Mouse (Mus musculus): ENCODE results near the gene Cplx1. TPM values are rescaled to one million over a fixed set of nuclear protein-coding genes. Genes with fewer than 3 reads are reported as not detected.

Cplx1 gene
- polyA plus RNA-seq, 1 experiment from 2014 or later = 65.1 TPM

GRCm38 (mm10) chr5:108556986-108557385 lies 7.2 kb upstream of the Cplx1 start:
- no peaks in the 10 kb centered on the region for H3K9me3 ChIP-seq (replicated peaks; ENCODE audit: control insufficient read depth, low read length)
- ATAC-seq (no peak), DNase-seq (ENCODE audit: low spot score) (no peak)
- no peak overlapping the region for H3K4me2 ChIP-seq (ENCODE audit: low read length)
- no peaks in the 10 kb centered on the region for H3K27me3 ChIP-seq (replicated peaks; ENCODE audit: control insufficient read depth, insufficient read depth, low read length)
- H3K4me1 ChIP-seq (ENCODE audit: control insufficient read depth, insufficient read depth, low read length) = no peaks in the 10 kb centered on the region
- H3K9ac ChIP-seq (ENCODE audit: low read length) = no peak overlapping the region
- no peaks in the 10 kb centered on the region for H3K36me3 ChIP-seq (ENCODE audit: control insufficient read depth, insufficient read depth, low read length)
- 88% methylated on average over 4 of the region's 4 CpGs for WGBS
- no peak overlapping the region for H3K4me3 ChIP-seq (ENCODE audit: low read depth, low read length)
- no peak overlapping the region for H3K27ac ChIP-seq (ENCODE audit: low read depth, low read length)

- no peaks in the 10 kb centered on the region for H3K9me3 ChIP-seq (replicated peaks; ENCODE audit: control insufficient read depth, low read length)
- WGBS = 81% methylated on average over 1 of the region's 1 CpGs
- H3K4me1 ChIP-seq (ENCODE audit: control insufficient read depth, insufficient read depth, low read length) = no peaks in the 10 kb centered on the region
- H3K36me3 ChIP-seq (ENCODE audit: control insufficient read depth, insufficient read depth, low read length) = no peaks in the 10 kb centered on the region
- no peak overlapping the region for H3K4me2 ChIP-seq (ENCODE audit: low read length)
- H3K4me3 ChIP-seq (ENCODE audit: low read depth, low read length) = no peak overlapping the region
- no peak overlapping the region for H3K27ac ChIP-seq (ENCODE audit: low read depth, low read length)
- DNase-seq (ENCODE audit: low spot score) = no peak
- no peak overlapping the region for H3K9ac ChIP-seq (ENCODE audit: low read length)
- 0 out of 2 replicates have a peak, but pooled peaks cover 2% of the 10 kb centered on the region for H3K27me3 ChIP-seq (replicated peaks; ENCODE audit: control insufficient read depth, insufficient read depth, low read length)
- ATAC-seq = no peak
Measured at GRCm38 (mm10) chr5:108554041-108554440, 4.2 kb upstream of the Cplx1 start.

- DNase-seq (ENCODE audit: low spot score) (peak; percentile 27), ATAC-seq (peak; percentile 73)
- Histone ChIP-seq H3K4me1 (ENCODE audit: control insufficient read depth, insufficient read depth, low read length) (no peaks in the 10 kb centered on the region), H3K4me2 (ENCODE audit: low read length) (peak overlapping the region; percentile 79), H3K36me3 (ENCODE audit: control insufficient read depth, insufficient read depth, low read length) (no peaks in the 10 kb centered on the region), H3K27me3 (replicated peaks; ENCODE audit: control insufficient read depth, insufficient read depth, low read length) (peaks cover 5% of the 10 kb centered on the region; the same call in 1 of the 2 replicates), H3K9ac (ENCODE audit: low read length) (peak overlapping the region; percentile 63), H3K9me3 (replicated peaks; ENCODE audit: control insufficient read depth, low read length) (no peaks in the 10 kb centered on the region), H3K27ac (ENCODE audit: low read depth, low read length) (0 out of 2 replicates have a peak overlapping the region, but pooled peaks have one; percentile 0), H3K4me3 (ENCODE audit: low read depth, low read length) (peak overlapping the region; percentile 45)
- under 1% methylated on average over 16 of the region's 16 CpGs for whole genome bisulfite sequencing
Measured at GRCm38 (mm10) chr5:108550207-108550594, 377 bp upstream of the Cplx1 start.

GRCm38 (mm10) chr5:108549137-108549488 lies 711 bp downstream of the Cplx1 start:
- no peaks in the 10 kb centered on the region for H3K9me3 ChIP-seq (replicated peaks; ENCODE audit: control insufficient read depth, low read length)
- no peak; the same call in 1 of the 2 replicates for ATAC-seq
- H3K4me2 ChIP-seq (ENCODE audit: low read length) = peak overlapping the region; percentile 79
- H3K9ac ChIP-seq (ENCODE audit: low read length) = peak overlapping the region; percentile 63
- H3K27ac ChIP-seq (ENCODE audit: low read depth, low read length) = no peak overlapping the region
- no peaks in the 10 kb centered on the region for H3K4me1 ChIP-seq (ENCODE audit: control insufficient read depth, insufficient read depth, low read length)
- peaks cover 5% of the 10 kb centered on the region; the same call in 1 of the 2 replicates for H3K27me3 ChIP-seq (replicated peaks; ENCODE audit: control insufficient read depth, insufficient read depth, low read length)
- H3K36me3 ChIP-seq (ENCODE audit: control insufficient read depth, insufficient read depth, low read length) = no peaks in the 10 kb centered on the region
- WGBS = 19% methylated on average over 7 of the region's 7 CpGs
- H3K4me3 ChIP-seq (ENCODE audit: low read depth, low read length) = peak overlapping the region; percentile 45
- DNase-seq (ENCODE audit: low spot score) = no peak

- no peak for DNase-seq (ENCODE audit: low spot score)
- H3K27me3 ChIP-seq (replicated peaks; ENCODE audit: control insufficient read depth, insufficient read depth, low read length) = peaks cover 5% of the 10 kb centered on the region; the same call in 1 of the 2 replicates
- 93% methylated on average over 5 of the region's 5 CpGs for WGBS
- H3K36me3 ChIP-seq (ENCODE audit: control insufficient read depth, insufficient read depth, low read length) = no peaks in the 10 kb centered on the region
- no peak overlapping the region for H3K27ac ChIP-seq (ENCODE audit: low read depth, low read length)
- H3K4me2 ChIP-seq (ENCODE audit: low read length) = no peak overlapping the region
- no peak overlapping the region for H3K4me3 ChIP-seq (ENCODE audit: low read depth, low read length)
- no peak overlapping the region for H3K9ac ChIP-seq (ENCODE audit: low read length)
- ATAC-seq = no peak
- H3K4me1 ChIP-seq (ENCODE audit: control insufficient read depth, insufficient read depth, low read length) = no peaks in the 10 kb centered on the region
- H3K9me3 ChIP-seq (replicated peaks; ENCODE audit: control insufficient read depth, low read length) = no peaks in the 10 kb centered on the region
Measured at GRCm38 (mm10) chr5:108547636-108548035, 2.2 kb downstream of the Cplx1 start.

- 74% methylated on average over 7 of the region's 7 CpGs for WGBS
- H3K27me3 ChIP-seq (replicated peaks; ENCODE audit: control insufficient read depth, insufficient read depth, low read length) = peaks cover 1% of the 10 kb centered on the region; the same call in 1 of the 2 replicates
- ATAC-seq (no peak), DNase-seq (ENCODE audit: low spot score) (no peak)
- H3K4me1 ChIP-seq (ENCODE audit: control insufficient read depth, insufficient read depth, low read length) = no peaks in the 10 kb centered on the region
- H3K4me3 ChIP-seq (ENCODE audit: low read depth, low read length) = no peak overlapping the region
- no peaks in the 10 kb centered on the region for H3K36me3 ChIP-seq (ENCODE audit: control insufficient read depth, insufficient read depth, low read length)
- no peak overlapping the region for H3K9ac ChIP-seq (ENCODE audit: low read length)
- no peaks in the 10 kb centered on the region for H3K9me3 ChIP-seq (replicated peaks; ENCODE audit: control insufficient read depth, low read length)
- no peak overlapping the region for H3K27ac ChIP-seq (ENCODE audit: low read depth, low read length)
- no peak overlapping the region for H3K4me2 ChIP-seq (ENCODE audit: low read length)
Measured at GRCm38 (mm10) chr5:108543516-108544291, 6.1 kb downstream of the Cplx1 start.

GRCm38 (mm10) chr5:108534188-108534587 lies 15.6 kb downstream of the Cplx1 start:
- DNase-seq (ENCODE audit: low spot score) = no peak
- Histone ChIP-seq H3K9ac (ENCODE audit: low read length) (no peak overlapping the region), H3K4me1 (ENCODE audit: control insufficient read depth, insufficient read depth, low read length) (no peaks in the 10 kb centered on the region), H3K4me2 (ENCODE audit: low read length) (no peak overlapping the region), H3K27ac (ENCODE audit: low read depth, low read length) (no peak overlapping the region), H3K36me3 (ENCODE audit: control insufficient read depth, insufficient read depth, low read length) (no peaks in the 10 kb centered on the region), H3K4me3 (ENCODE audit: low read depth, low read length) (no peak overlapping the region), H3K9me3 (replicated peaks; ENCODE audit: control insufficient read depth, low read length) (peaks cover 9% of the 10 kb centered on the region), H3K27me3 (replicated peaks; ENCODE audit: control insufficient read depth, insufficient read depth, low read length) (no peaks in the 10 kb centered on the region)
- WGBS = 97% methylated on average over 2 of the region's 2 CpGs
- ATAC-seq = no peak

GRCm38 (mm10) chr5:108522597-108522996 lies 27.2 kb downstream of the Cplx1 start:
- ATAC-seq = no peak
- Histone ChIP-seq H3K27me3 (replicated peaks; ENCODE audit: control insufficient read depth, insufficient read depth, low read length) (no peaks in the 10 kb centered on the region), H3K4me1 (ENCODE audit: control insufficient read depth, insufficient read depth, low read length) (no peaks in the 10 kb centered on the region), H3K27ac (ENCODE audit: low read depth, low read length) (no peak overlapping the region), H3K4me3 (ENCODE audit: low read depth, low read length) (no peak overlapping the region), H3K9ac (ENCODE audit: low read length) (no peak overlapping the region), H3K36me3 (ENCODE audit: control insufficient read depth, insufficient read depth, low read length) (no peaks in the 10 kb centered on the region), H3K4me2 (ENCODE audit: low read length) (no peak overlapping the region), H3K9me3 (replicated peaks; ENCODE audit: control insufficient read depth, low read length) (no peaks in the 10 kb centered on the region)
- no peak for DNase-seq (ENCODE audit: low spot score)
- WGBS = 84% methylated on average over 3 of the region's 3 CpGs

GRCm38 (mm10) chr5:108521896-108522295 lies 27.9 kb downstream of the Cplx1 start:
- Histone ChIP-seq H3K9me3 (replicated peaks; ENCODE audit: control insufficient read depth, low read length) (no peaks in the 10 kb centered on the region), H3K27me3 (replicated peaks; ENCODE audit: control insufficient read depth, insufficient read depth, low read length) (no peaks in the 10 kb centered on the region), H3K4me2 (ENCODE audit: low read length) (no peak overlapping the region), H3K27ac (ENCODE audit: low read depth, low read length) (no peak overlapping the region), H3K36me3 (ENCODE audit: control insufficient read depth, insufficient read depth, low read length) (no peaks in the 10 kb centered on the region), H3K4me1 (ENCODE audit: control insufficient read depth, insufficient read depth, low read length) (no peaks in the 10 kb centered on the region), H3K9ac (ENCODE audit: low read length) (no peak overlapping the region), H3K4me3 (ENCODE audit: low read depth, low read length) (no peak overlapping the region)
- WGBS = 92% methylated on average over 3 of the region's 3 CpGs
- ATAC-seq = no peak
- no peak for DNase-seq (ENCODE audit: low spot score)
